Mouse (Mus musculus): ENCODE results near the gene Tmco4.

Gene Tmco4

GRCm38 (mm10) chr4:138972827-138973718 lies at the start of gene Tmco4:
TSS of gene Tmco4 (plus strand) at chr4:138972888.
- peak in 1 of 2 experiments; percentile 37 for DNase-seq (ENCODE audit: low spot score in 2 of 2)

DNA sequence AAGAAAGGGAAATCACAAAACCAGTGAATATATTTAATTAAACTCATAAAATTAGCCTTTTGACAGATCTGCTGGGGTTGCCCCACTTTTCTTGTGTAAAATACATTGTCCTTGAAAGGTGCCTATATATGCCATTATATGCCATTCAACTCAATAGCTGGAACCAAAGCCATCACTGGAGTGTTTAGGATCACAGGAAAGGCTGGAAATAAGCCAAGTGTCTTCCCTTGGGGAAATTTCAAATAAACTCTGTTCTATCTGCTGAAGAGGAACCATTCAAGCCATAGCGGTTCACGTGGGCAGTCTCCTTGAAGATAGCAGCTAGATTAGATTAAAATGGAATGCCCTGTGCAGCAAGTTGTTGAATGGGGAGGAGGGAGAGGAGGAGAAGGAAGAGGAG lies 47.1 kb upstream of the Tmco4 start:
- no peak for DNase-seq (ENCODE audit: low spot score in 2 of 2)

DNA sequence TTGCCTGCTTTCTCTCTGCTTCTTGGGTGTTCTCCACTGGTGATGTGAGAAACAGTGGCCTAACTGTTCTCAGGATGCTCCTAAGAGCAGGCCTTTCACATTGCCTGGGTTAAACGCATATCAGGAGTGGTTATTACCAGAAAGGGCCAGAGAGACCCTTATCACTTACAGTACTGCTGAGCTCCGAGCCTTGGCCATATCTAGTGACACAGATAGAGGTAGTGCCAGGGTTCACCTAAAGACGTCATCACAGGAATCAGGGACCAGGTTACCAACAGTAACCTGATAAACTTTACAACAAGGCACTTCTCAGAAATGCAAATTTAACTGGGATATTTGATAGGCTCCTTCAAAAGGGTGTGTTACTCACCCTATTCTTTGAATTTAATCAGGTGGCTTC lies 38.8 kb upstream of the Tmco4 start:
- no peak for DNase-seq (ENCODE audit: low spot score in 2 of 2)

DNA sequence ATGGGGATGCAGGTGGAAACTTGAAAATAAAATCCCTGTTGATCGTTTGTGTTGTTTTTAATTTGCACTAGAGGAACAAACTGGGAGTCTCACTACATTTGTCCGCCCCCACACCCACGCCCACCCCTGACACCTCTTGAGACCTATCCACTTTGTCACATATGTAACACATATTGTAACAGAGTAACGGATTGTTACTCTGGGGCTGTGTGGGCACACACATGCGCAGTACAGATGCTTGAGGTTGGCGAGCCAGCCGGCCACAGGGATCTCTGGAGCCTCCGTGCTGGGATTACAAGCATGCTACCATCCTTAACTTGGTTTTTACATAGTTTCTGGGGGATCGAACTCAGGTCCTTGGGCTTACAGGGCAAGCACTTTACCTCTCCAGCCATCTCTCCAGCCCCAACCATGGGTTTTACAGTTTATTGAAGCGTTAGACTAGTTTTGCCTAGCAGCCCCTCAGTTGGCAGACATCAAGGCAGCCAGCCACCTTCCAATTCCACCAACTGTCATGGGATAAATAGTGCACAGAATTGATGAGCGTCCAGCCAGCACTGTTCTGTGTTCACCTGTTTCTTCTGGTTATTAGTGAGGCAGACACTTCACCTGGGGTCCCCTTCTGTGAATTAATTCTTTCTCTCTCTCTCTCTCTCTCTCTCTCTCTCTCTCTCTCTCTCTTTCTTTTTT lies 38.1 kb upstream of the Tmco4 start:
- no peak for DNase-seq (ENCODE audit: low spot score in 2 of 2)

DNA sequence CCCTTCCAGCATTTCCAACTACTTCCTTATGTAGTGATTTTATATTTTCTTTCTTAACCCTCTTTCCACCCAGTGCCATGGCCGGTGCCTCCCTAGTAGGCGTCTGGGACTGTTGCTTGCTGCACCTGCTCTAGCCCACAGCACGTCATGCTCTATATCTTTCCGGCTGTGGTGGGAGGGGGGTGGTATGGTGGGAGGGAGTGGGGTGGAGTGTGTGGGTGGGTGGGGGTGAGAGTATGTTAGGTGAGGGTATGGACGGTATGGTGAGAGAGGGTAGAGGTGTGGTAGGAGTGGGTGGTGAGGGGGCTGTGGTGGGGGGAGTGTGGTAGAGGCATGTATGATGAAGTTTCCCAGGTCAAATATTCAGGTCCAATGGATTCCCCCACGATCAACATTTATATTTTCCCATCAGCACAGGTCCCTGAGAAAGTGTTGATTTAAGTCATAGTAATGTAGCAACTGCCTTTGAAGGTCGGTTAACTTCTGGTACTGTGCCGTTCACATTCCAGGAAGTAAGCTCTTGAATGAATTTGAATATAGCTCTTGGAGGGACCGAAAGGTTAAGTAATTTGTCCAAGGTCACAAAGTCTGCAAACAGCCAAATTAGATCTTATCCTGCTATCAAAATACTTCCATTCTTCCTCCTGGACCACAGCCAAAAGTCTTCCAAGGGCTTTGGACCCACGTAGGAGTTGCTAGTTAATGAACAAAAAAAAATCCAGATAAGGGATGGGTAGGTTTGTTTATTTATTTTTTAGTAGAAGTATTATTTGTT lies 34.0 kb upstream of the Tmco4 start:
- no peak for DNase-seq (ENCODE audit: low spot score in 2 of 2)

GRCm38 (mm10) chr4:138939481-138939880 lies 33.2 kb upstream of the Tmco4 start:
- no peak for DNase-seq (ENCODE audit: low spot score in 2 of 2)

DNA sequence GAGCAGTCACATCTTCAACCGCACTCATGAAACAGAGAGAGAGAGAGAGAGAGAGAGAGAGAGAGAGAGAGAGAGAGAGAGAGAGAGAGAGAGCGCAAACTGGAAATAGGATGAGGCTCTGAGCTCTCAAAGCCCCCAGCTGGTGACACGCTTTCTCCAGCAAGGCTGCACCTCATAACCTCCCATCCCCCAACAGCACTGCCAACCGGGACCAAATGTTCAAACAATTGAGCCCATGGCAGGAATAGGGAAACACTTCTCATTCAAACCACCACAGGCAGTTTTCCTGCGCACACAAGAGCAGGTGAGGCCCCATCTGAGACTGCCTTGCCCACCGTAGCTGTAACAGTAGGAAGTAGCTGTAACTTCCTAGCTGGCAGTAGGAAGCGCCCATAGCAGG lies 31.3 kb upstream of the Tmco4 start:
- DNase-seq (ENCODE audit: low spot score in 2 of 2), result no peak

- DNase-seq (ENCODE audit: low spot score in 2 of 2), result no peak
Observed at GRCm38 (mm10) chr4:138941966-138942365, 30.7 kb upstream of the Tmco4 start.

DNA sequence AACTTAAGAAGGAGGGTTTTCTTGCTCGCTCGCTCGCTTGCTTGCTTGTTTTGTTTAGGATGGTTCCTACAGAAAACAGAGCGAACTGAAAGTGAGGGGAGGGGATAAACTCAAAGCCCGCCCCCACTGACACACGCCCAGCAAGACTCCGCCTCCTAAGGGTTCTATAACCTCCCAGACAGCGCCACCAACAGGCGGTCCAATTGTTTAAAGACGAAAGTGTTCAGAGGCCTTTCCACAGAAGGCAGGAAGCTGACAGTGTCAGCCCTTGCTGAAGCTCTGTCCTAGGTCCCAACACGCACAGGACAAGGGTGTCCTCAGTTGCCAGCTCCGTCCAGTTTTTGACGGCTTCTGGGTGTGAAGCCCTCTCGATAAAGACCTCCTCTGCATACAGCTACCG lies 29.0 kb upstream of the Tmco4 start:
- DNase-seq (ENCODE audit: low spot score in 2 of 2), result peak; percentile 33 to 35

GRCm38 (mm10) chr4:138948257-138948656 lies 24.4 kb upstream of the Tmco4 start:
- no peak for DNase-seq (ENCODE audit: low spot score in 2 of 2)

- no peak for DNase-seq (ENCODE audit: low spot score in 2 of 2)
Observed at GRCm38 (mm10) chr4:138958612-138959011, 14.1 kb upstream of the Tmco4 start.

DNA sequence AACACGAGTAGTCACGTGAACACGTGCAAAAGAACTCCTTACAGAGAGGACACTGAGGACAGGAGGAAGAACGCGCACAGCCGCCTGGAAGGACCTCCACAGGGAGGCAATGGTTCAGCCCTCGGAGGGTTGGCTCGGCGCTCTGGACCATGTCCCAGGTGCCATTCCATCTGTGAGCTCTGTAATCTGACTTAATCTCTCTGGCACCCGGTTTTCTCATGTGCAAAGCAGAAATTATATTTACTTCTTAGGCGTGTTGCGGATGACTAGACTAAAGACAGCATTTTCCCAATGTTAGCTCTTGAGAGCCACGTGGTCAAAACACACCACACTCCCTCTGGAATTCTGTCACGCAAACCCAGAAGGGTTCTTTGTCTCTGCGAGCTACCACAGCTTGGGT lies 13.6 kb upstream of the Tmco4 start:
- no peak for DNase-seq (ENCODE audit: low spot score in 2 of 2)

DNA sequence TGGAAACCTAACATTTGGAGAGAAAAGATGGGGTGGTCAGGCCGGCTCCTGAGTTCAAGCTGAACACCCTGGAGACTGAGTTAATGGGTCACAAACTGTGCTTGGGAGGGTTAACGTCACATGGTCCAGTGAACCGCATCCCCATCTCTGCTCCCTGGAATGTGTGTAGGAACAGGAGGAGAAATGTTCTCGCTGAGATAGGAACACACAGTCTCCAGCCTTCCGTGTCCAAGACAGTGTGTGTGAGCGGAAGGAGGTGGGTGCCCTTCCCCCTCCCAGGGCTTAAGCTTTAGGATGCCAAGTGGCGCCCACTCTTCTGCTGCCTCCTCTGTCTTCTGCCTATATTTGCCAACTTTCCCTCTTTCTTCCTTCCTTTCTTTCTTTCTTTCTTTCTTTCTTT lies 12.8 kb upstream of the Tmco4 start:
- peak in 1 of 2 experiments; percentile 45 for DNase-seq (ENCODE audit: low spot score in 2 of 2)

DNA sequence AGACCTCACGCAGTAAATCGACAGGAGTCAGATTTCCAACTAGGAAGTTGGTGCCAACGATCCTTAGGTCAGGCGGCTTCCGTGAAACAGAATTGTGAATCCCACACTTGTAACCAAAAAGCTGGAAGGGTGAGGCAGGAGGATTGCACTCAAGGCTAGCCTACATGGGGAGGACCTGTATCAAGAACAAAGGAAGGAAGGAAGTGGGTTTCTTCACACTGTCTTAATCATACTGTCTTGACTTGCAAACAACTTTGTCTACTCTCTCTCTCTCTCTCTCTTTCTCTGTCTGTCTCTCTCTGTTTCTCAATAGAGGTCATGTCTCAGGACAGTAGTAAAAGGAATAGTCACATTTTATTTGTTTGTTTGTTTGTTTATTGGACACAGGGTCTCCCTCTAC lies 10.0 kb upstream of the Tmco4 start:
- no peak for DNase-seq (ENCODE audit: low spot score in 2 of 2)

GRCm38 (mm10) chr4:138965871-138966270 lies 6.8 kb upstream of the Tmco4 start:
- DNase-seq (ENCODE audit: low spot score in 2 of 2), result no peak

DNA sequence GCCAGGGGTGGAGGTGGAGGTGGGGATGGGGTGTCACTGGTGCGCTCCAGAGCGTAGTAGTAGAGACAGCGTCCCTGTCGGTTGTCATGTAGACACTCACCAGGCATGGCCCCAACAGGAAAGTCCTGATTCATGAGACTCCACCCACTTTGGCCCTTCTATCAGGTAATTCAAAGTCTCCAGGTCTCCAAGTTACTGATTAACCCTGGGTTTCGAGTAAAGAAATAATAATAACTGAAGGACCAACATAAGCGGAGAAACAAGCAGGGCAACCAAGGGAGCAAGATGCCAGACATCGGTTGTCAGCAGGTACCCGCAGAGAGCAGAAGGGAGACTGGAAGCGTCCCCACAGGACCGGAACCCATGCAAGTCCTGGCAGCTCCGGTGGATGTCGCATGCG lies 5.8 kb upstream of the Tmco4 start, which contains the start of gene Rnf186:
TSS of gene Rnf186 (plus strand) at position 247 of the 400 bp plus-strand sequence.
- no peak for DNase-seq (ENCODE audit: low spot score in 2 of 2)

- no peak for DNase-seq (ENCODE audit: low spot score in 2 of 2)
Observed at GRCm38 (mm10) chr4:138967485-138967884, 5.2 kb upstream of the Tmco4 start.

GRCm38 (mm10) chr4:138968772-138969556 lies 3.7 kb upstream of the Tmco4 start:
- no peak for DNase-seq (ENCODE audit: low spot score in 2 of 2)

DNA sequence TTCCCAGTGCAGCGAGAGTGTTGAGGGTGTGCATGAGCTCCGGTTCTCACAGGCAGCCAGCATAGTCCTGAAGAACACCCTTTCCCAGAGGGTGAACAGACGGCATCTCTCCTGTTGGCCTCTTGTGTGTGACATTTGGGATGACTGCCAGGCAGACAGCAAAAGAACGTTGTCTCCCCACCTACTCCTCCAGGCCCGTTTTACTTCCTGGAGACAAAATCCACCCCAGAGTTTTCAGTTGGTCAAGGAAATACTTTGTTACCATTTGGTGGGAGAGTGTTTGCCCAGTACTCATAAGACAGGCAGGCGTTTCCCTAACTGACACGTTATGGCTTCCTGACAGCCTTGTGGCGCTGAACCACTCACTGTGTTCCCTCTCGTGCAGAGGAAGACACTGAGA lies 3.0 kb upstream of the Tmco4 start:
- no peak for DNase-seq (ENCODE audit: low spot score in 2 of 2)

DNA sequence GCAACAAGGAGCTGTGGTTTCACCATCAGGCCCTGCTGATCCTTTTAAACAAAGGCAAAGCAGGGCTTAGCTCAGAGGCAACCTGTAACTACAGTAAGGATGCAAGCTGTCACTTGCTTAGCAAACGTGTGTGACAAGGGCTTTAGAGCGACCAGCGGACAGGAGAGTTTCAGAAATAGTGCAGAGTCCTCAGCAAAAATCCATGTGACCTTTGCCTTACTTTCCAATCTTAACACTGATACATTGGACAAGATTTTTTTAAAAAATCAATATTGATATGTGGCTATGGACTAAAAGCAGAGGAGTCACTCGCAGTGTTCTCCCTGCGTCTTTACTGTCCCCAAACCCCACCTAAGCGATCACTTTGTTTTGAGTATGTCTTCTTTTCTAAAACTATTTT lies 1.3 kb upstream of the Tmco4 start:
- DNase-seq (ENCODE audit: low spot score in 2 of 2), result no peak

DNA sequence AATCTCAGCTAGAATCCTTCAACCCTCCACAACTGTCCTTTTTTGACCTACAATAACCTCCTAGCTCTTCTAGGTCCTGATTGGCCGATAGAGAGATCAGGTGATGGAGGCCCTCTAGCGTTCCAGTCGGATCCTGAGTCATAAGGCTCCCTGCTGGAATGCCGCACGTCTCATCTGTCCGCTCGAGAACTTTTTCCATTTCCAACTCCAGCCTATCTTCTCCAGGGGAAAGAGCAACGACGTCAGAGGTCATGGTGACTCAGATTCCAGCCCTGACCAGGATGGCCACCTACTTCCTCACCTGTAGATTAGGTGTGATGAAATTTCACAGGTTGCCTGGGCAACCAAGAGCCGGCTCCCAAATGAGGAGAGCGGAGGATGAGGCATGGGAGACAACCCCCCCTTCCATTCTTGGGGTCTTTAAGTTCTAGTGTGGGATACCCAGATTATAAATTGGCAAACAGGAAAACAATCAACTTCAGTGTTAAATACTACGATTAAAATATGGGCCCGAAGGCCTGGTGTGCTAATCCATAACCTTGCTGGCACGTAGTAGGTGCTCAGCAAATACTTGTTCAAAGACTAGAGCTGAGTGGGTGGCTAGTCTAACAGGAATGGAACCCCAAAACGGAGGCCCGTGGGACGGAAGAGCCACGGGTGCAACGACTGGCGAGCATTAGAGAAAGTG lies 405 bp upstream of the Tmco4 start:
- peak in 1 of 2 experiments; percentile 23 for DNase-seq (ENCODE audit: low spot score in 2 of 2)

Data from frontal cortex, postnatal 36 days (tissue).